Mouse (Mus musculus) cerebral cortex, adult 2 months (tissue): ENCODE data around the gene Tmbim1.

Experiments
- WGBS: fragments of 180-500 bp; shearing (Covaris S2); methylation state at CpG from one replicate; pipeline ENCODE4 v1.1.7; 2018; 5-methylcytosine and 5-hydroxymethylcytosine counted together

Tmbim1 gene

DNA sequence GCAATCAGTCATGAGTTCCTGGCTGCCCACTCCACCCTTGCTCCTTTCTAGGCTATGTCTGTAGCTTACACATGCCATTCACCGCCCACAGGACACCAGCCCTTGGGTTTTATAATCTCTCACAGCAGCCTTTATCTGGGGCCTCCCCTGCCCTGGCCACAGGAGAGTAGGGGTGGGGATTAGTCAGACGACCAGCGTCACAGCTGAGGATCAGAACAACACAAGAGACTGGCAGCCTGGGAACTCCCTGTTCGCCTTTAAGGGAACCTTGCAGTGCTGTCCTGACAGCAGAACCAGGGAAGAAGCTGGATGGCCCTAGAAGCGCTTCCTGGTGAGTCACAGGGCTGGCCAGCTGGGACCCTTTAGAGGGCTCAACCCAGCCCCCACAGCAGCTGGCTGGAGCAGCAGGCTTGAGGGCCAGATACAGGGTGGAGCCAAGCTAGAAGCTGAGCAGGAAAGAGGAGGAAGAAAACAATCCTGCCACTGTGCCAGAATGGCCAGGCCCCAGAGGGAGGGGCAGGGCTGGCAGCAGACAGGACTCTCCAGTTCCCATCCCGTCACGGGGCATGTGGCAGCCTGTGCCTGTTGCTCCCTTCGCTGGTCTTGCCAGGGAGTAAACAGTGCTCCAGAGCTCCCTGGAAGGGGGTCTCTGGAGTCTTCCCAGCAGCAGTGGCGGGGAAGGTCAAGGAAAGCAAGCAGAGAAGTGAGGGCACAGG lies 9.8 kb downstream of the Tmbim1 start:
- WGBS, result 21% methylated on average over 9 of the region's 9 CpGs

DNA sequence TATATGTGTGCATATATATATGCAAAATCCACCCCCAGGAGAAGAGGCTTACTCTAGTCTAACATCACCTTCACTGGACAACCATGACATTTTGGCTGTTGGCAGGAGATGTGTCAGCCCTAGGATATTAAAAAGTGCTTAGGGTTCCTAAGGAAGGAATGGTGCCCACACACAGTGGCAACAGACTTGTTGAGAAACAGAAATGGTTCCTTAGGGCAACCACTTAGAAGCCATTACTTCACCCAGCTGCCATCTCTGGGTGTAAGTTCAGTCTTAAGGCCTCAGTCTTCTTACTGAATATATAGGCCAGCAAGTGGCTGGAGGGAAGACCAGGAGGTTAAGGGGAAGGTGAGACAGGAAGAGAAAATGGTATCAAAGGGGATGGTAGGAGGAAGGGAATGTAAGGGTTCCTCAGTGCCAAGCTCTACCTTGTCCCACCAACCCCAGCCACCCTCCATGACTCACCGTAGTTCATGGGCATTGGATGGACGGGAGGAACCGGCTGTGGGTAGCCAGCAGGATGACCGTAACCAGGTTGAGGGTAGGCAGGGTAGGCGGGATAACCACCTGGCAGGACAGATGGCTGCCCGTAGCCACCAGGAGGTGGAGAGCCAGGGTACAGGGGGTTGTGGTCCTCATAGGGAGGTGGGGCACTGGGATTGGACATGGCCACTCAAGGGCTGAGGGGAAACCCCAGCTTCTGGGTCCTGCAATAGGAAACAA lies 10.5 kb downstream of the Tmbim1 start:
- WGBS, result 64% methylated on average over 6 of the region's 6 CpGs

DNA sequence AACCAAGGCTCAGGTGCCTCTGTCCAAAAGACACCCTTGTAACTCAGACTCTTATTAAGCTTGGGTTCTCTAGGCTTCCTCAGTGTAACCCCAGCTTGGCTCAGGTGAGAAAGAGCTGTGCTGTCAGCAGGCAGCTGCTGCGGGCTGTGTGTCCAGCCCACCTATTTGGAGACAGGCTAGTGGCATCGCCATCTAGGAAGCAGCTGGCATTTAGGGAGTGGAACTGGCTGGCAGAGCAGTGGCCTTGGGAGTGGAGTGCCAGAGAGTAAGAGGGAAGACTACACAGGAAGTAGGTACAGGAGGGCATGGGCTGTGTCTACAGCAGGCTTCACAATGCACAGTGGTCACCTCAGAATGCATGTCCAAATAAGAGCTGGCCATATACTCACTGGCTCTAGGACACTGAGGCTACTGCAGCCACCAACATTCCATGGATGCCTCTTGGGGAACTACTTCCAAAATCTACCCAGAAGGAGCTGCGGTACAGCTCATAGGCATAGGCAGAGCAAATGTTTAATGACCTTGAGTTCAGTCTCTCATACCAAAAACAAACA lies 11.3 kb downstream of the Tmbim1 start:
- 71% methylated on average over 3 of the region's 3 CpGs for WGBS

DNA sequence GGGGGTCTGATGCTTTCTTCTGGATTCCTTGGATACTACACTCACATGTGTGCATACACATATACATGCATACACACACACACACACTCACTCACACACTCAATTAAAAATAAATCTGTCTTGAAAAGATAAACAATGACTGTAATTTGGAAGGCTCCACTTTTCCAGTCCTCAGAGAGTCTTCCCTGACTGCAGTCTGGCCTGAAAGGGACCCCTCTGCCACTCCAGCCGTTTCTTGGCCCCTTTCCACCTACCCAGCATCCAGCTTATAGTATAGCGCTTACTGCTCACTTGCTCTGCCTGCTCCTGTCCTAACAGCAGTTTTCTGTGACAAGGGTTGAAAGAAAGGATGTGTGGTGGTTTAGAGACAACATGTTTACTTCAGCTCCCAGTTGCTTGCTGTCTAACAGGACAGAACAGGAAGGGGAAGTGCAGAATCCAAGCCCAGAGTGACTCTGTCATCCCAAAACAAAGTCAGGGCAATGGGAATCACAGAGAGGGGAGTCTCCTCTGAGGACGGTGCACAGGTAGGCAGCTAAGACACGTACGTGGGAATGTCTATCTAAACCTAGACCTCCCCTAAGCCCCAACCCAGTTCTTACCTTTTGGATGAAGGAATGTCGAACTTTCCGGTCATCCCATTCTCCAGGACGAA lies 12.0 kb downstream of the Tmbim1 start:
- 82% methylated on average over 8 of the region's 8 CpGs for WGBS

DNA sequence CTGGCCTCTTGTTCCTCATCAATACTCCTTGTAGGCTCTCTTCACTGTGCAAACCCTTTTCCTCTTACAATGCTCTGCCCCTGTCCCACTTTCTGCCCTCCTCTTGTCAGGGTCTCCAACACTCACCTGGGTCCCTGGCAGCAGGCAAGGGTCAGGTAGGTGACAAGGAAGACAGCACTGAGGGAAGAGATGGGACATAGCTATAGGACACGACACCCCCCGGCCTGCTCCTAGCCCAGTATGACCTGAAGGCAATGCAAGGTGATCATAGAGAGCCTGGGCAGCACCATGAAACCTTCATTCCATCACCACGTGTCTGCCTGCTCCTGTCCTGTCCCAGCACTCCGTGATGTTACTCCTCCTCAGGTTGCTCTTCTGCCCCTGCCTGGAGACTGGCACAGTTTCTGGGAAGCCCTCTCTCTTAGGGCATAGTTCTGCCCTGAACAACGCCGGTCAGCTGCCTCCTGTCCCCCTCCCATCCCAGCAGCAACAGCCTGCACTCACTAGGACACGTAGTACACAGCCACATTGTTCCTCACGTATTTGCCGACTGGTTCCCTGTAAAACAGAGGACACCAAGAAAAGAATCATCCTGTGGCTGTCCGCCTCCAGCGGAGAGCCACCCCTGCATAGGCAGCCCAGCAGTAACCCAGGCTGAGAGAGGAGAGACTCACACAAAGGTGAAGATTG lies 12.9 kb downstream of the Tmbim1 start:
- WGBS, result 62% methylated on average over 11 of the region's 11 CpGs

DNA sequence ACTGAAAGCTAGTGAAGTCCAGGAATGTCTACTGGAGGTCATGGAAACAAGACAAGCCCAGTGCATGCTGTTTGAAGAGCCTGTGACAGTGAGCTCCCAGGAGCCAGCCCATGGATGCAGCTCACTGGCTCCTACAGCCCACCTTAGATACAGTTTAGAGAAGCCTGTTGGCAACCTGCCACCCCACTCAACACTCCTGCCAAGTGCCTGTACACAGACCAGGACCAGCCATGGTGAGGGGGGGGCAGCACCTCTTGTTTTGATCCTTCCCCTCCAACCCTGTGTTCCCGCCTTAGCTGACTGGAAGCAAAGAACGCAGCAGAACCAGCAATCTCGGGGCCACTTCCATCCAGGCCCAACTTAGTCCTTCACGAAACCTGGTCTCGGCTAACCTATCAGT lies 15.3 kb downstream of the Tmbim1 start:
- WGBS, result 77% methylated on average over 5 of the region's 5 CpGs

DNA sequence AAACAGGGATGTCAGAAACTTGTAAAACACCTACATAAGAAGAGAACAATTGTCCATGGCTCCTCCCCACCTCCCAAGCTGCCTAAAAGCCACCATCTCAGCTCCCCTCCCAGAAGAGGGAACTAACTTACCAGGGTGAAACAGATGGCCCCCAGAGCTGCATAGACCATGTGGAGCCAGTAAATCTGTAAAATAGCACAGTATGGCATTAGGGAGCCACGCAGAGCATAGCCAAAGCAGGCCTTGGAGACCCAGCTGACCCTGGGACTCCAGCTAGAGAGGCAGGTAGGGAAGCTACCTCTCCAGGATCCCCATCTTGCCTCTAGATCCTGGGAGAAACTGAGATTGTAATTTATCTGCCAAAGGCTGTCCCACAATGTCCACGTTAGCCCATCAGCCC lies 15.7 kb downstream of the Tmbim1 start:
- WGBS, result 73% methylated on average over 2 of the region's 2 CpGs

DNA sequence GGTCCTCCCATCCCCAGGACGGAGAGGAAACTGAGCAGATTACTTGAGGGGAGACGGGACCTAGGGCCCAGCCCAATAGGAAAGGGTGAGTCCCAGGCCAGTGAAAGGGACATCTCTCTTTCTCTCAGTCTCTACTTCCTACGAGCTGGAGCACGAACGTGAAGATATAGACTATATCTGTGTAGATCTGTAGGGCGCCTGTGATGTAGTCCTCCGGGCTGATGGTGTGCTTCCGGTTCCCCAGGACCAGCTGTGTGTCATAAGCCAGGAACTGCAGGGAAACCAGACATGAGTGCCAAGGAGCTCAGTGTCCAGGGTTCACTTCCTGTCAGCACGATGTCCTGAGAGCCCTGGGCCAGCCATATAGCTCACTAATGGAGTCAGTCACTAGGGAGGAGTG lies 16.2 kb downstream of the Tmbim1 start:
- 70% methylated on average over 9 of the region's 9 CpGs for WGBS

DNA sequence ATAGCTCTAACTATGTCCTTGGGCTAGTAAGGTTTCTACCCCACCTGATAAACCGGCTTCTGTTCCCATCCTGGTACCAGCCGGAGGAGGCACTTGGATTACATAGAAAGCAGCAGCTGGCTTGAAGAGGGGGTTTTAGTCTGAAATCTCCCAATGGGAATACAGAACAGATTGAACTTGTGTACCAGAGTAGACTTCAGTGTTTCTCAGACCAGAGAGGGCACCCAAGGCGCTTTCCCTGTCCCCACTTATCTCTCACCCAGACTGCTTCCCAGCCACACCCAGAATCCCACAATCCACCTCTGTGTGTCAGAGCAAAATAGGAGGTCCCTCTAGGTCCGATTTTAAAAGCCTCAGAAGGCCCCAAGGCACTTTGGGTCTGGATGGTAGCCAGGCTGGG lies 17.1 kb downstream of the Tmbim1 start:
- WGBS, result 70% methylated on average over 4 of the region's 4 CpGs

DNA sequence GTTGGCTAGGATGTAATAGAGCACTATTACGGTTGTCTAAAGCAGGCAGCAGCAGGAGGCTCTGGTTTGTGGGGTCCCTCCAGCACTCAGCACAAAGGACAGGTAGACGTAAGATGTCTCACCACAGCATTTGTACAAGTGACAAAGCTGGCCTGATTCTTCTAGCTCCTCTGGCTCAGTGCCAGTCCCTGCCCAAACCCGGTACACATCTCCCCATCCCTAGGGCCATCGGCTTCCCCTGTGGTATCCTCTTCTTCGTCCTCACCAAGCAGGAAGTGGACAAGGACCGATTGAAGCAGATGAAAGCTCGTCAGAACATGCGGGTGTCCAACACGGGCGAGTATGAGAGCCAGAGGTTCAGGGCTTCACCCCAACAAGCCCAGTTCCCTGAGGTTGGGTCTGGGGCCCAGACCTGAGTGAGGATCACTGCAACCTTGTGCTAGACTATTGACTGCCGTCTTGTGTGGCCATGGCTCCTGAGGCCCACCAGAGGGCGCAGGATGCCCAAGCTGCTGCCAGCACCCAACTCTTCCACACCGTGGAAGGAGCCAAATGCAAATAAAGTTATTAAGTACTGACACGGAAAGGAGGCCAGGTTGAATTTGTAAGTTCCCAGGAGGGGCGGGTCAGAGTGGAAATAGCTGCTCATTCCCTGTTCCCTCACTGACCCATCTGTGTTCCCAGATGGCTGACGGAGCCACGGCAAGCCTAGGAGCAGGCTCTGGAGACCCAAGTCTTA lies 18.4 kb downstream of the Tmbim1 start:
- WGBS, result 47% methylated on average over 16 of the region's 17 CpGs

DNA sequence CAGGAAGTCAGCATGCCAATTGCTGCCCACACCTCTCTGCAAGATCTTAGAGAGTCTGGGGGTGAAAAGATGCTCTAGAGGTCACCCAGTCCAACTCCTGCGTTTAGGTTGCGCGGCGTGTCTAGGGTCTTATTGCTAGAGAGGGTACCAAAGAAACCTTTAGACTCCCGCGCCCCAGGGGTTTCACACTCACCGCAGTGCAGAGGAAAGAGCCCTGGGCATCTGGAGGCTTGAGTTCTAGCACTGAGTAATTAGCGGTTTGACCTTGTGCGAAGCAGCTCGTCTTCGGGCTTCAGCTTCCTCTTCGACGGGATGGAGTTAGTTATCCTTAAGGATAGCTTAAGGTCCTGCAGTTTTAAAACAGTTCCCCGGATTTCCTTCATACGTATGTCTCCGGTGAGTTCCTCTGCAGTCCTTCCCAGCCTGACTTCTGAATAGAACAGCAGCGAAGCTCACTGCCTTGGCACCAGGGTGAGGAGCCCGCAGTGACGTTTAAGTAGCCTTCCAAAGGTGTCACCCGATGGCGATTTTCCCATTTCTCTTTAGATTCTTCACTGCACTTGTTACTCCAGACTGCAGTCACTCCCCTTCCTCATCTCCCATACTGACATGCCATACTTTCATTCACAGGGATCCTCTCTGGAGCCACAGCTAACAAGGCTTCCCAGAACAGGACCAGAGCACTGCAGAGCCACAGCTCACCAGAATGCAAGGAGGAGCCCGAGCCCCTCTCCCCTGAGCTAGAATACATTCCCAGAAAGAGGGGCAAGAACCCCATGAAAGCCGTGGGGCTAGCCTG lies 20.0 kb downstream of the Tmbim1 start:
- WGBS, result 2% methylated on average over 23 of the region's 23 CpGs

DNA sequence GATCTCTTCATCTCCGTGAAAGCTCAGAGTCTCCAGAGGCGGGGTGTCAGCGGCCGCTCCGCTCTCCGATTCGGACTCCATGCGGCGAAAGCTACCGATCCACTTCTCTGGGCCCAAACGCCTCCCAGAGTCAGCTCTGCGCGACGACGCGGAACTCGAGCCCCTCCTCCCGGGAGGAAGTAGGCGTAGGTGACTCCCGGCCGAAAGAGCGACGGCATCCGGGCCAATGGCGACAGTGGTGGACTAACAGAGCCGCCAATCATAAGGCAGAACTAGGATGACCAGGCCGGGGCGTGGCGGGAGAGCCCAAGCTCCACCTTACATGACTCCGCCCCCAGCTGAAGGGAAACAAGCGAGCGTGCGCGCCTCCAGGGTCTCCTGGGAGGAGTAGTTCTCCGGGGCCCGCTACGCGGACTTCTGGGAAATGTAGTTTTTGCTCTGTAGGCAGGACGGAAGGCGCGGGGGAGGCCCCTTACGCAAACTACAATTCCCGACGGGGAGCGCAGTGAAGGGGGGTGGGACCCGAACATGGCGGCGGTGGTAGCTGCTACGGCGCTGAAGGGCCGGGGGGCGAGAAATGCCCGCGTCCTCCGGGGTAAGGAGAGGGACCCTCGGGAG lies 20.8 kb downstream of the Tmbim1 start, which contains the start of the genes Aamp and Pnkd:
Gene Aamp (minus strand): TSS at position 196 of the 618 bp plus-strand sequence.
Gene Pnkd (plus strand): TSS at position 388 of the 618 bp plus-strand sequence.
- WGBS, result under 1% methylated on average over 56 of the region's 56 CpGs

DNA sequence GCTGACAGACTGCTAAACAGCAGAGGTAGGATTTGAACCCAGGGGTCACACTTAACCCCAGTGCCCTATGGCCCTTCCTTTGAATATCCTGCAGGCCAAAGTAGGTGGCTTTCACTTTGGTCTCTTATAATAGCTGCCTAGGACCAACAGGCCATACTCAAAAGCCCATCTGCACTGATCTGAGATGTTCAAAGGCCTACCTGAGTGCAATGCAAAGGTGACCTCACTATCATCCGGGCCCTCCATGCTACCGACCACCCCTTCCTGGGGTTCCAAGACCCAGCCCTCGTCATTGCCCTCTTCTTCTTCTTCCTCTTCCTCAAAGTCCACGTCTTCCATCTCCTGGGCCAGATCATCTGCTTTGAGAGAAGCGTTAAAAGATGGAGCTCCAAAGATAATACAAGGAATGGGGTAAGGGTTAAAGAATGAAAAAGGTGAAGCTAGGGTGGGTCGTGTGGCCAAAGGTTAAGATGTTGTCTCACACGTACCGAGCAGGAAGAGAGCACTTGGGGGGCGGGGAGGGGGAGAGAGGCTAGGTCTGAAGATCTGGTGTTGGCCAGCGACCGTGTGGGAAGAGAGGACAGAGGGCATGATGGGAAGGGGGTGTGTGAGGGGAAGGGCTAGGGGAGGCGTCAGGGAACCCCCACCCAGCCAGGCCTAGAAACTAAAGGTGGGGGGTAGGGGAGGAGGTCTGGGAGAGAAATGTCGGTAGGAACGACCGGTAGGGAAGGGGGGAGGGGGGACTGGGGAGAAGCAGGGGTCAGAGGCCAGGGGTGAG lies 21.5 kb downstream of the Tmbim1 start:
- WGBS, result 11% methylated on average over 15 of the region's 15 CpGs

DNA sequence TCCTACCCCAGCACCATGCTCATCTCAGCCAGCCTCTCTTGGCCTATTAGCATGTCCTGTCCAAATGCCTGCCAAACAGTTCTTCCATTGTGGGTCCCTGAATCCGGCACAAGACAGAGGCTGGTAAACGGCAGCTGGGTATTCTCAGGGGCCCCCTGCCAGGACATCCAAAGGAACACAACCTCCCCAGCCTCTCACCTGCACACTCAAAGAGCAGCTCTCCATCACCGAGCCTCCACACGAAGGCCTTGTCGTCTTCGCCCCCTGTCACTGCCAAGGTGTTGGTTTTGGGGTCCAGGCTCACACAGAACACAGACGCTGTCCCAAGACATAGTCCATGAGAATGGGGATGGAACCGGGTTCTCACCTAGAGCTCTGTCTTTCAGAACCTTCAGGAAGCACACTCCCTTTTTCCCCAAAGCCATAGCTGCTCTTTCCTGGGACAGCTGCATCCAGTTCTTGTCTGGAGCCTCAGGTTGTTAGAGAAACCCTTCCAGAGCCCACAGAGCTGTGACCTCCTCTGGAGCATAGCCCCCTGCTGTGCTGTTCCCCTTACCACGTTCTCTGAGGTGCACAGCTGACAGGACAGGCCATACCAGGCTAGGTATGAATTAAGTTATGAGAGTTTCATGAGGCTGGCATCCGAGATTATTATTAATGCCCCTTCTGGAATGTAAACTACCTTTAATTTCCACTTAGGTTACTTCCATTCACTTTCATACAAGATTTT lies 22.4 kb downstream of the Tmbim1 start:
- 82% methylated on average over 10 of the region's 10 CpGs for WGBS

DNA sequence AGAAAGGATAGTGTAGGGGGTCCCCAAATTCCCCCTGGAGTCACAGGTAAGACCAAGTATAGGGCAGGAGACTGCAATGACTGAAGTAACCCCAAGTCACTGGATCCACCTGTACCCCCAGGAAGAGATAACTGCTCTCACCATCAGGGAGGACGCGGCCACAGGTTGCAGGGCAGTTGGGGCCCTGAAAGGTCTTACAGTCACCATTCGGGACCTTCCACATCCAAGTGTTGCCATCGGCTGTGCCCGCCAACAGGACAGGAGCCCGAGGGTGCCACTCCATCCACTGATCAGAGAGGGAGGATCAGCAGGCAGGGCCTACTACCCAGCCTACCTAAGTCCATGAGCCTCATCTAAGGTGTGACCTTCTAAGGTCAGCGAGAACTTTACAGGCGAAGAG lies 23.5 kb downstream of the Tmbim1 start:
- 97% methylated on average over 8 of the region's 8 CpGs for WGBS

DNA sequence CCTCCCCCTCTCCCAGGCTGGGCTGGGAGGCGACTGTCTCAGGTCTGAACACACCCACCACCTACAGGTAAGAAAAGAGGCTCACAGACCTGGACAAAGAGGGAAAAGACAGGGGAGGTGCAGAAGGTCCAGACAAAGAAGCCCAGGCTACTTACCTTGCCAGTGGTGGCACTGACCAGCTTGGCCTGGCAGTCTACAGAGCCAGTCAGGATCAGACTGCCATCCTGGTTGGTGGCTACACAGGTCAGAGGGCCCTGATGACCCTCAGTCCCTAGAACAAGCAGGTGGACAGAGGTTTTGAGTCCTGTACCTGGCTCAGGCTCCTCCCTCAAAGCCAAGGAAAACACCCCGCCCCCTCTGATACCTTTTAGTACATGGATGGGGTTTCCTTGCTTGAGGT lies 24.1 kb downstream of the Tmbim1 start:
- 93% methylated on average over 2 of the region's 2 CpGs for WGBS

DNA sequence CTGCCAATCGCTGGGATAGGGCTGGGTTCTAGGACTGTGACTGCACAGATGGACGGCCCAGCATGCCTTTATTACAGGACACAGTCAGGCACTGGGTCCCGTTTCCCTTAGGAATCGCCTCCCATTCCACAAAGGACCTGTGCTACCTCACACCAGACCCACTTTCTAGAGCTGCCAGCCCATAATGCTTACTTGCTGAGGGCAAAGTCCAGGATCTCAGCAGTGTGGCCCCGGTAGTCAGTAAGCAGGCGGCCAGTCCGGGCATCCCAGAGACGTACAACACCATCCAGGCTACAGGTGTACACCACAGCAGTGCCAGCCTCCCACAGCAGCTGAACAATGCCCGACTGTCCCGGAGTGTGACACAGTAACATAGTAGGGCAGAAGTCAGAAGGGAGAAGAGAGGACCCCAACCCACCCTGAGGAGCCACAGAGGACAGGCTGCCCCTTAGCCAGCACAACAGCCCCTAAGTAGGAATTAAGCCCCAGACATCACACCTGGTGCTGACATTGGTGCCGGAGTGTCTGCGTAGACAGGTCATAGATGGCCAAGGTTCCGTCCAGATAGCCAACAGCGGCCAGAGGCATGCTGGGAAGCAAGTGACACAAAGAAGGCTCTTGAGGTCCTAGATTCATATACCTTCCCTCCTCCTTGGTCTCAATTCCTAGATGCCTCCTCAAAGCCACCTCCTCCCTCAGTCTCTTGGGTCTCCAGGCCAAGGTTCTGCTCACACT lies 24.7 kb downstream of the Tmbim1 start:
- 94% methylated on average over 14 of the region's 14 CpGs for WGBS

DNA sequence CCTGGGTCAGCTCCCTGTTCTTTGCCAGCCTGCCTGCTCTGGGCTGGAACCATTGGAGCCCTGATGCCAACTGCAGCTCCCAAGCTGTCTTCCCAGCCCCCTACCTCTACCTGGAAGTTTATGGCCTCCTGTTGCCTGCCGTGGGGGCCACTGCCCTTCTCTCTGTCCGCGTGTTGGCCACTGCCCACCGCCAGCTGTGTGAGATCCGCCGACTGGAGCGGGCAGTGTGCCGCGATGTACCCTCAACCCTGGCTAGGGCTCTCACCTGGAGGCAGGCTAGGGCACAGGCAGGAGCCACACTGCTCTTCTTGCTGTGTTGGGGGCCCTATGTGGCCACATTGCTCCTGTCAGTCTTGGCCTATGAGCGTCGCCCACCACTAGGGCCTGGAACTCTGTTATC lies 26.4 kb downstream of the Tmbim1 start:
- 93% methylated on average over 11 of the region's 11 CpGs for WGBS
